Mouse (Mus musculus): ENCODE data around the gene Gm8281. TPM values are rescaled to one million over a fixed set of nuclear protein-coding genes. Genes with fewer than 3 reads are reported as not detected.
"Not testable (repeated sequence)": the region's sequence is repeated elsewhere in the genome, so short reads cannot be mapped to it uniquely, and the experiment has no call there.

Gm8281 gene
- total RNA-seq (2021): 1 to 10 TPM; 1.4 to 2.2 TPM

DNA sequence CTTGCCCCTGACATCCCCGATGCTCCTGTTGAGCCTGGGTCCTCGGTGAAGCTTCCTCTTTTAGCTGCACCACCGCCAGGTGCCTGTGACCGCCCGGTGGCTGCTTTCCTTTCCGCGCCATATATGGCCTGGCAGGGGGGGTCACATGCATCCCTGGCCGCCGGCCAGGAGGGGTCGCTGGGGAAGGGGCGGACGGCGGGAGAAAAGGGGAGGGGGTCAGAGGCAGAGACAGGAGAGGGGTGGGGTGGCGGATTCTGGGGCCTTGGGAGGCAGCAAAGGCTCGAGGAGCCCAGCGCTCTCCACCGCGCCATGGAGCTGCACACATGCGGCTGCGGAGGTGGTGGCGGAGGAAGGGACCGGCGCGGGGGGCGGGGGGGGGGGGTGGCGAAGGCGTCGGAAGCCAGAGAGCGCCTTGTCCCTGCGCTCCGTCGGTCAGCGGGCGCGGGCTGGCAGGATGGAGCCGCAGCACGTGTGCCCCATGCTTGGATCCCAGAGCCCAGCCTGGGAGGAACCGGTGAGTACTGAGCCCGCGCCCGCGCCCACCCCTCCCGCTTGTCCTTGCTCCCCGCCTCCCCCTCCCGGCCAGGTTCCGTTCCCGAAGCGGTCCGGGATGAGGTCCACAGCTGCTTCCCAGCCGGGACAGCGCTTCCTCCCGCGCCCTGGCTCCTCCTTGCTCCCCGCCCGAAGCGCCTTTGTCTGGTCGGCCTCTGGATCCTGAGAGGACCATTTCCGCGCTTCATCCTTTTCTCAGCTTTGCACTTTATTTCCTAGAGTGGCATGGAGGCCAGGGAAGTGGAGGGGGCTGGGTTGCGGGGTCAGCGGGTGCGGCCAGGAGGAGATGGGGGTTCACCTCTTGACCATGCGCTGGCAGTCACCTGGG, at the start of gene Gm8281:
Gene Gm8281, plus strand, starts transcription at position 430 of the 880 bp plus-strand sequence.
- DNase-seq (ENCODE audit: low spot score in 2 of 2); intact Hi-C loops (cut with DNase I): not testable (repeated sequence)

DNA sequence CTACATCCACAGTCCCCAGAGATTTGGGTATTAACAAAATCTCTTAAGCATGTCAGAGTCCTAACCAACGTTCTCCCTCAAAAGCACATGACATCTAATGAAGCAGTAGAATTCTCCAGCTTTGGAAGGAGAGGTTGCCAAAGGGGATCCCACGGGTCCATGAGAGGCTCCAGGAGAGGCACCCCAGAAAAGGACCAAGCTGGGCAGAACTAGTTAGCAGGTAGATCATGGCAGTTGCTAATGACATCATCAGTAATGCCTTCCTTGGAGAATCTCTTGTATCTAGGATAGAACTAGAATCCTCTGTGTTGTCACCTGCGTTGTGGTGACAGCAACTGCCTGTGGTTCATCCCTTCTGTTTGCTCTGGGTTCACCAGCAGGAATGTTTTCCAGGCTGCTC, 20.5 kb upstream of the Gm8281 start, which contains the start of gene 4930555G01Rik:
Gene 4930555G01Rik, plus strand, starts transcription at position 301 of the 400 bp plus-strand sequence.
- intact Hi-C loops (cut with DNase I); DNase-seq (ENCODE audit: low spot score in 2 of 2): not testable (repeated sequence)

DNA sequence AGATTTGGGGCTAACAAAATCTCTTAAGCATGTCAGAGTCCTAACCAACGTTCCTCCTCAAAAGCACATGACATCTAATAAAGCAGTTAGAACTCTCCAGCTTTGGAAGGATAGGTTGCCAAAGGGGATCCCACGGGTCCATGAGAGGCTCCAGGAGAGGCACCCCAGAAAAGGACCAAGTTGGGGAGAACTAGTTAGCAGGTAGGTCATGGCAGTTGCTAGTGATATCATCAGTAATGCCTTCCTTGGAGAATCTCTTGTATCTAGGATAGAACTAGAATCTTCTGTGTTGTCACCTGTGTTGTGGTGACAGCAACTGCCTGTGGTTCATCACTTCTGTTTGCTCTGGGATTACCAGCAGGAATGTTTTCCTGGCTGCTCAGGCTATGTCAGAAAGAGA, 60.4 kb downstream of the Gm8281 start, which contains the start of gene Gm8279:
Gene Gm8279, plus strand, starts transcription at position 301 of the 400 bp plus-strand sequence.
- intact Hi-C loops (cut with DNase I); DNase-seq (ENCODE audit: low spot score in 2 of 2): not testable (repeated sequence)

Other genes starting within 250 kb of the Gm8281 start
- gene Gm3269, start 232.9 kb upstream of the Gm8281 start, total RNA-seq (2021): not detected
- 1 to 10 TPM; 4.6 to 6.0 TPM for gene Gm3264, start 215.5 kb upstream of the Gm8281 start, total RNA-seq (2021)
- gene Gm3278, start 178.6 kb upstream of the Gm8281 start, total RNA-seq (2021): not detected
- not detected for gene Gm8297, start 87.1 kb upstream of the Gm8281 start, total RNA-seq (2021)
- not detected for gene Gm3298, start 55.1 kb upstream of the Gm8281 start, total RNA-seq (2021)
- not detected for gene 4930555G01Rik, start 20.4 kb upstream of the Gm8281 start, total RNA-seq (2021)
- gene Gm8279, start 60.5 kb downstream of the Gm8281 start, total RNA-seq (2021): not detected
- gene Gm3317, start 93.5 kb downstream of the Gm8281 start, total RNA-seq (2021): not detected
- not detected for gene Gm8271, start 114.8 kb downstream of the Gm8281 start, total RNA-seq (2021)
- gene Gm3526, start 189.5 kb downstream of the Gm8281 start, total RNA-seq (2021): not detected